Mouse (Mus musculus) spleen, embryonic (tissue): ENCODE measurements around the gene Ankzf1.

Experiments
- CTCF ChIA-PET: fragments of 350-600 bp; sonication (Branson Sonifier 250); formaldehyde crosslinking; loops from one replicate; lab custom pipeline; 2022; lab: Charles Lee

The Ankzf1 gene

DNA sequence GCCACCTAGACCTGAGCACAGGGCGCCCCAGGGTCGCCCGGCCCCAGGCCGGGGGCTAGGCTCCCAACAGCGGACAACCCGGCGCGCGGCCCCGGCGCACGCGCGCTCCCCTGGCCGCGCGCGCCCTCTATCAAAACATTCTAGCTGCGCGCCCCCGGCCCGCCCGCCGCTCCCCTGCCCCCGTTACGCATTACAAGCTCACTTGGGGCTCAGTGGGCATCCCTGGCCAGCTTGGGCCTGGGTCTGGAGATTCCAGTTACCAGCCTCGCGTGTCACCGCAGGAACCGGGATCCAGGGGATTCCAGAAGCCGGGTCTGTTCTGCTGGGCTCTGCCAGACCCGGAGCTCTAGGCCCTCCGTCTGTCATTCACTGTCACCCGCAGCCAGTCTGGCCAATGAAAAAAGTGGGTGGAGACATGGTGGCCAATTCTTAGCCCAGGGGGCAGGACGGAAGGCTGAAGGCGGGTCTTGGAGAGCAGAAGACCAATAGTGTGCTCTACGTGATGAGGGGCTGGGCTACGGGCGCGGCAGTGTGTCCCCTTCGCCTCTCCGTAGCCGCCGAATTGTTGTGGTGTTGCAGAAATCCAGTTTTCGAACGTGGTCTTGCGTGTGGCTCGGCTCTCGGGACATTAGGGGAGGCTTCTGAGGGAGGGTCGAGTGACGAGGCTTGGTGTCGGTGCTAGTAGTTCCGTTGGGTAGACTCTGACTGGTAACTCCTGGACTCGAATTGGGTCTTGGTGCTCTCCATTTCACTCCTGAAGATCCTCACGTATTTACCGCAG lies at the start of gene Ankzf1, which contains the start of gene Atg9a:
Gene Ankzf1, plus strand, starts transcription at position 530 of the 781 bp plus-strand sequence.
Gene Atg9a, minus strand, starts transcription at position 575 of the 781 bp plus-strand sequence.
- CTCF ChIA-PET = interaction anchor here (0.5 kb wide), 1 partner anchor 11 kb away, joined by 3 read pairs; no protein-coding TSS in a partner anchor

DNA sequence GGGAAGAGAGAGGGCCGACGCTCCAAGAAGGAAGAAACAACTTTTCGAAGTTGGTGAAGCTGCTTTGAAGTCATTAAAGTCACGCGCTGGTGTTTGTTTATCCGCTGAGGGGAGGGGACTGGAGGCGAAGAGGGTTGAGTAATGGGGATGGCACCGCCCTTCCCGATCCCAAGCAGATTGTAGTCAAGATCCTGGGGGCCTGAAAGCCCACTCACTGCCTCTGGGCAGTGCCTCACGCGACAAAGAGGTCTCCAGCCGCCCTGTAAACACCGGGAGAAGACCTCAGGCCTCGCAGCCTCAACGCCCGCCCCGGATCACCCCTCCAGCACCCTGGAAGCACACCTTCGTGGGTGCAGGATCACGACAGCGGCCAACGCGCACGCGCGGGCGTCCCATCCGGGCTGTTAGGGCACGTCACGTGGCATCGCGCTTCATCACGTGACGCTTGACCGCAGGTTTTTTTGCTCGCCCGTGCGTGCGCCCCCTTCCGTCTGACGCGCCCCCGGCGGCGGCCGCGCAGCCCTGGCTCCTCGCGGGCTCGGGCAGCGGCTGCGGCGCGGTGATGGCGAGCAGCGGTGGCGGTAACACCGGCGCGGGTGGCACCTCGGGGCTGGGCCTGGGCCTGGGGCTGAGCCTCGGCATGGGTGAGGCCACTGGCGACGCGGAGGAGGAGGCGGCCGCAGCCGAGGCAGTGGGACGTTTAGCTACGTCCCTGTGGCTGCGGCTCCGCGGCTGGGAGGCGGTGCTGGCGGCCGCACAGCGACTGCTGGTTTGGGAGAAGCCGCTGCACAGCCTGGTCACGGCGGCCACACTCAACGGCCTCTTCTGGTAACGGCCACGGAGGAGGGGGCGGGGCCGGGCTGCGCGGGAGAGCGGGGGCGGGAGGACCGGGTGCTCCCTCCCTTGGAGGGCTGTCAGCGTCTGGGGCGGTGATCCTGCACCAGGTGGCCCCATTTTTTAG lies 49.4 kb upstream of the Ankzf1 start, which contains the start of the genes Cnppd1 and Retreg2:
Gene Cnppd1, minus strand, starts transcription at position 411 of the 961 bp plus-strand sequence.
Gene Retreg2, plus strand, starts transcription at position 478 of the 961 bp plus-strand sequence.
- CTCF ChIA-PET = no interaction called here

DNA sequence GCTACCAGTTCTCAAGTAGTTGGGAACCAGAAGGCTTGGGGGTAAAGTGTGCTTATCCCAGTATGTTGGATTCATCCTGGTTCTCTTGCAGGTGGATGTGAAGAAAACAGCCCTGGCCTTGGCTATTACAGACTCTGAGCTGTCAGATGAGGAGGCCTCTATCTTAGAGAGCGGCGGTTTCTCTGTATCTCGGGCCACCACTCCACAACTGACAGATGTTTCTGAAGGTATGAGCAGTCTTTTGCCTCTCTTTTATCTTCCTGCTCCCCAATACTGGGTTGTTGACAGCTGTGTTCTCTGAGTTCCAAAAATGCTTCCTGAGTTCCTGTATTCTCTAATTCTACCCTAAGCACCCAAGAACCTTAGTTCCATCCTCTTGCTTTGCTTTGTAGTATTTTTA lies 46.4 kb upstream of the Ankzf1 start:
- CTCF ChIA-PET = no interaction called here

DNA sequence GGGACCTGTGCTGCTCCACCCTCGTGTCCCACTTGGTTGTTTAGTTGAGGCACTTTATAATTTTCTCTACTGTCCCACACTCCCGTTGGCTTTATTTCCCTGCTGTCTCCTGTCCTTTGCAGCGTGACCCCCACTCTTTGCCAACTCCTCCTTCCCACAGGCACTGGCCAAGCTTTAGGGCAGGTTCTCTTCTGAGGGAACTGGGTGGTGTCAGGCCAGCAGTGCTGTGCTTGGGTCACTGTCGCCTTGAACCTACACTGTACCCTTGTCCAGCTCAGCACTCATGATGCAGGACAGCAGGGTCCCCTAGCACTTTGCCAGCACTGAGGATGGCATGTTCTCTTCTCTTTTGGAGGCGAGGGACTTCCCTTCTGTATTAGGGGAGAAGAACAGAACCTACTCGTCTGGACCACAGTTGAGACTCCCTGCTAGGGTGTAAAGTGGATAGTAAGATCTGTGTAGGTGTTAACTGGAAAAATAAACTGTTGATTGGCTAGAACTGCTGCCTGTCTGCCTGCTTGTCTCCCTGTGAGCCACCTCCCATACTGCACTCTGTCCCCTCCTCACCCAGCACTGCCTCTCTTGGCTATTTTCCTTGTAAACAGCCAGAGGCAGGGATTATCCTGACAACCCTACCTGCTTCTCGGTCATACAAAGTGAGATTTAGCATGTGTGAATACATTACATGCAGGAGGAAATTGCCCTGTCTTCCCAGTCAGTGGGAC lies 44.4 kb upstream of the Ankzf1 start:
- CTCF ChIA-PET = no interaction called here

DNA sequence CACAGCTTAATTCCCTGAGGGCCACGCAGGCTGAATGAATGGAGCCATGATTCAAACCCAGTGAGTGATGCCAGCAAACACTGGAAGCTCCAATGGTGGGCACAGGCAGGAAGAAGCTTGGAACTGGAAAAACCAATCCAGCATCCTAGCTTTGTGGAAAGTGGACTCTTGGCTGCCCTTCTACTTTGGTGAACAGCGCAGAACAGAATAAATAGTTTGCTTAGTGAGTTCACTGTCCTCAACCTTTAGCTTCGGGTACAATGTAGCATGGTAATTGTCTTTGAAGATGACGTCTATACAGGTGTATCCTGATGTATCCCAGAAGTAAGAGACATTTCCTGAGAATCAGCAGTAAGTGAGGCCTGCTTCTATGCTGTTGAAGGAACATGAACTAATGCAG lies 43.2 kb upstream of the Ankzf1 start:
- CTCF ChIA-PET = interaction anchor here (0.6 to 0.8 kb wide), 2 partner anchors 12 to 352 kb away, joined by 3 read pairs; no protein-coding TSS in a partner anchor

DNA sequence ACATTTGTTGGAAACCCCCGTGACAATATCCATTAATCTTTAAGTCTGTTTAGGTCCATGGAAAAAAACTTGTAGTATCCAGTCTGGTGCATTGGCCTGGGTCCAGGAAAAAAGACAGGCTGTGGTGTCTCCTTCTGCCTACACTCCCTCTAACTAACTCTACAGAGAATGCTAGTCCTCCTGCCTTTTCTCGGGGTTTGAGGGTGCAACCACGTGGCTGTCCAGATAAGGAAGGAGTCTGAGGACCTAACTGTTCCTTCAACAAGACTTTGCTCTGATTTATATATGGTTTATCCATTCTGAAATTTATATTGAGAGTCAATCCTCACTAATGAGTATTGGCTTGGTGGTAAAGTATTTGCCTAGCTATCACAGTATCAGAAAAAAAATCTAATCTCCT lies 36.1 kb upstream of the Ankzf1 start:
- CTCF ChIA-PET = interaction anchor here (0.7 kb wide), 1 partner anchor 981 kb away, joined by 4 read pairs; no protein-coding TSS in a partner anchor

DNA sequence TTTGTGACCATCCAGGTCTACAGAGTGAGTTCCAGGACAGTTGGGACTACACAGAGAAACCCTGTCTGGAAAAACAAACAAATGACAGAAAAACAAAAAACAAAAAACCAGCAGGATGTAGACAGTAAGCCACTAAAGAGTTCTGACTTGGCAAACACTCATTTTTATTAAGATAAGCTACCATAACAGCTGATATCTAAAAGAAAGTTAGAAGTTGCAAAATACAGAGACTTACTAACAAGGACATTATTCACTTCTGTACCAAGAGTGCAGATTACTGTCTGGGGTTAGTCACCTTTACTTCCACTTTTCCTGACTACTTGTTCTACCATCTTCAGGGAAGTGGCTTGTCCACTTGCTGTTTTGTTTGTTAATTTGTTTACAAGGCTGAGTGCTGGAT lies 33.0 kb upstream of the Ankzf1 start:
- CTCF ChIA-PET = no interaction called here

DNA sequence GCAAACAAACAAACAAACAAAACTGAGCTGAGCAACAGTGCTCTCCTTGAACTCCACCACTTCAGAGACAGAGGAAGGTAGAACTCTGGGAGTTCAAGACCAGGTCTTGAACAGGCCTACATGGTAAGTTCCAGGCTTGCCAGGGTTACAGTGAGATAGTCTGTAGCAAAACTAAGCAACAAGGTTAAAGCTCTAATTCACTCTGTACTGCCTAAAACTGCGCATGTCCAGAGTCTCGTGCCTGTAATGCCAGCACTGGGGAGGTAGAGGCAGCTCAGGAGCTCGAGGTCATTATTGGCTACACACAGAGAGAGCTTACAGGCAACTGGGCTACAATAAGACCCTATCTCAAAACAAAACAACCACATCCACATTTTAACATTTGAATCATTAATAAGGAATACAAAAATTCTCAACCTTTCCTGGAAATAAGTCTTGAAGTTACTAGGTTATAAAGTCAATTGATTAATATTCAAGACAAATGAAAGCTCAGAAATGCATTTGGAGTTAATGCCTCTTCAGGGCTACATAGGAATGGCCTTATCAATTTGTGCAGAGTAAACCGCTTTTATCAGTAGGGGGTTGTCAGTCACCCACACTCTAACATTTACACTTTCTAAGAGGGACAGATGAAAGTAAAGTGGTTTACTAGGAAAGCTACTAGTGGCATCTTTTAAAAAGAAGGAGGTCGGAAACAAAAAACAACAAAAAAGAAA lies 32.3 kb upstream of the Ankzf1 start:
- CTCF ChIA-PET = interaction anchor here (0.6 kb wide), 1 partner anchor 766 kb away, joined by 18 read pairs; no protein-coding TSS in a partner anchor

DNA sequence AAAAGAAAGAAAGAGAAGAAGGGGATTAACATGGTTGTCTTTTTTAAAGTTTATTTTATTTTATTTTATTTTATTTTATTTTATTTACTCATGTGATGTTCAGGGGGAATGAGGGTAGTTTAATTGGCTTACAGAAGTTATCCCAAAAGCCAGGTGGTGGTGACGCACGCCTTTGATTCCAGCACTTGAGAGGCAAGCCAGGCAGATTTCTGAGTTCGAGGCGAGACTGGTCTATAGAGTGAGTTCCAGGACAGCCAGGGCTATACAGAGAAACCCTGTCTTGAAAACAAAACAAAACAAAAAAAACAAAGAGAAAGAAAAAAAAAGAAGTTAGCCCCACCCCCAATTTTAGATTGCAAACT lies 31.7 kb upstream of the Ankzf1 start:
- CTCF ChIA-PET = interaction anchor here (0.5 to 0.6 kb wide), 2 partner anchors 303 to 767 kb away, joined by 3 to 18 read pairs; no protein-coding TSS in a partner anchor

DNA sequence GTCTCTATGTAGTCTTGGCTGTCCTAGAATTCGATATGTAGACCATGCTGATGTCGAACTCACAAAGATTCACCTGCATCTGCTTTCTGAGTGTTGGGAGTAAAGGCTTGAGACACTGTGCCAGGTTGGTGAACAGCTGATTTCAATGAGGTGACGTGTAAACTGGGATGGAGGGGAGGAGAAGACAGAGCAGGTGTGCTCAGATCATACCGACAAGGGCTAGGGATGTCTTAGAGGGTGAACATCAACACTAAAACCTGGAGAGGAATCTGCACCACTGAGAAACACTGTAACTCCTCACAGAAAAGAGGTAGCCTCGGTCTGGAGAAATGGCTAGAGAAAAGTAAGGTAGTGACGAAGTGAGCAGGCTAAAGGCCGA lies 23.9 kb upstream of the Ankzf1 start:
- CTCF ChIA-PET = interaction anchor here (0.7 kb wide), 1 partner anchor 68 kb away, joined by 4 read pairs; the partner anchor contains the start of gene Dnajb2

DNA sequence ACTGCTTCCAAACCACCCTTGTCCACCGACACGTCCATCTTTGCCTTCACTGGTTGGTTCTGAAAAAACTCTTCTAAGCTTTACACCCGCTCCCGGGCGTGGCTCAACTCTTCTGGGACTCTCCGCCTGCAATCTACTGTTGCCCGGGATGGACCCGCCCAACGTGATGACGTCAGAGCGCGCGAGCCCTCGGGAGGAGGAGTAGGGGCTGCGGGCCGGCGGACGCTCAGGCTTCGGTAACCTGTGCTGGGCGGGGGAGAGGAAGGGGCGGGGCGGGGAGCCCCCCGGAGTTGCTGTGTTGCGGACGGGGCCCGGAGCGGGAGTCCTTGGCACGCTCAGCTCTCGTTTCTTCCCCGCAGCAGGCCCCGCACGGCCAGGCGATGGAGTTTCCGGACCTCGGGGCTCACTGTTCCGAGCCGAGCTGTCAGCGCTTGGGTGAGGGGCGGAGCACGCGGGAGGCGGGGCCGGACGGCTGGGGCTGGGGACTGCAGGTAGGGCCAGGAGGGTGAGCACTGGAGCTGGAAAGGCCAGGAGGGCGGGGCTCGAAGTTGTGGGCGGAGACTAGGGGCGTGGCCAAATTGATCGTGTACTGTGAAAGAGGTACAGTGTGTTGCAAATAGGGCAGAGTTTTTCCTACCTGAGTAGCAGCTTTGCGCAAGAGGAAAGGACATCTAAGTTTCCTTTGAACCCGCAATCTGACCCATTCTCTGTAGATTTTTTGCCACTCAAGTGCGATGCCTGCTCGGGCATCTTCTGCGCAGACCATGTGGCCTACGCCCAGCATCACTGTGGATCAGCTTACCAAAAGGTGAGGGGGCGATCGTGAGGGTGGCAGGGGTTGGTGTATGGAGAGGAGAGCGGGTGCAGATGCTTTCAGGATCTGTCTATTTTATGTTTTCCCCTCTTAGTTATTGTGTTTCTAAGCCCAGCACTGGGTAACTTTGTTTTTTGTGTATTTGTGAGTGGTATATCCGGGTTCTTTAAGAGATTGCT lies 23.2 kb upstream of the Ankzf1 start, which contains the start of gene Zfand2b:
Gene Zfand2b, plus strand, starts transcription at position 175 of the 993 bp plus-strand sequence.
- CTCF ChIA-PET = interaction anchor here (0.7 kb wide), 1 partner anchor 67 kb away, joined by 4 read pairs; the partner anchor contains the start of gene Dnajb2

DNA sequence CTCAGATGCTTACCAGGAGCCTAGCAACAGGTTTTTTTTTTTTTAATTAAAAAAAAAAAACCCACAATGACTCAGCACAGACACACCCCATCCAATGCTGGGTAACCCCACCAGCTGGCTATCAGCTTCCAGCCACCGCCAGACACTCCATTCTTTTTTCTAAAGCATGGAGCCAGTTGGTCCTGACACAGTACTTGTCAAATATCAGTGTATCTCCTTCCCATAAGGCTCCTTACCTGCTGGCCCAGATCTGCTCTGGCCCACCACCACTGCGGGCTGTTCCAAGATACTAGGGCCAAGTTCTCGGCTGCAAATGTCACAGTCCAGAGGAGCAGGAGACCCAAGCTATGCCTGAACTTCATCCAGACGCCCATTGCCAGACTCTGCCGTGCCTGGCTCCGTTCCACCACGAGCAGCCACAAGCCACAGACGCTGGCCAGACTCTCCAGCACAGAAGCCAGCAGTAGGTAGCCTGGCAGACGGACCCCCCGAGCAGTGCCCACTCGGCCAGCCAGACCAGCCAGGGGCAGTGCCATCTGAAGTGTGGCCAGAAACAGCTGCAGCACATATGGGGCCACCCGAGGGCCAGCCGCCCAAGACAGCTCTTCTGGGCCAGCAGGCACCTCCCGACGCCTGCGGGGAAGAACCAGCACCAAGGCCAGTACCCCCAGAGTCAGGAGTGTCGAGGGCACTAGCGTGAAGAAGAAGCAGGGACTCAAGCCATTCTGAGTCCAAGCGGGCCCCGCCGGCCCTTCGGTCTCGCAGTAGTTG lies 12.4 kb upstream of the Ankzf1 start:
- CTCF ChIA-PET = no interaction called here

DNA sequence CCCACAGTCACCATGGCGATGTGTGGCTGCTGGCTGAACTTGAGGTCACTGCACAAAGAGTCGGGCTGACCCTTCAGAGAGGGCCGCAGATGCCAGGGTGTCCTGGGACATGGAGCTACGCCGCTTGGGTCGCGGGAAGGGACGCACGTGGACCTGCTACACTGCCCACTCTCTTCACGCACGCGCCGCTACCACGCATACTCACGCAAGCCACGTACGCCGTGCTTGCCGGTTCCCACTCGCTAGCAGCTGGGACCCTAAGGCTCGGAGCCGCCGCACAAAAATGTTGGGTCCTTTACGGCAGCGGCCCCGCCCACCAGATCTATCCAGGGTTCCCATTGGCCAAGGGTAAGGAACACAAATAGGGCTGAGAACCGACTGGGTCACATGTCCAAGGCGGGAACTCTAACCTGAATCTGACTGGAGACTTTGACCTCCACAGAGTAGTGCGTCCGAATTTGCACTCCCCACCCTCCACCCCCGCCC lies 11.8 kb upstream of the Ankzf1 start, which contains the start of gene Abcb6:
Gene Abcb6, minus strand, starts transcription at position 288 of the 486 bp plus-strand sequence.
- CTCF ChIA-PET = interaction anchor here (0.6 kb wide), 1 partner anchor 266 kb away, joined by 3 read pairs; no protein-coding TSS in a partner anchor

DNA sequence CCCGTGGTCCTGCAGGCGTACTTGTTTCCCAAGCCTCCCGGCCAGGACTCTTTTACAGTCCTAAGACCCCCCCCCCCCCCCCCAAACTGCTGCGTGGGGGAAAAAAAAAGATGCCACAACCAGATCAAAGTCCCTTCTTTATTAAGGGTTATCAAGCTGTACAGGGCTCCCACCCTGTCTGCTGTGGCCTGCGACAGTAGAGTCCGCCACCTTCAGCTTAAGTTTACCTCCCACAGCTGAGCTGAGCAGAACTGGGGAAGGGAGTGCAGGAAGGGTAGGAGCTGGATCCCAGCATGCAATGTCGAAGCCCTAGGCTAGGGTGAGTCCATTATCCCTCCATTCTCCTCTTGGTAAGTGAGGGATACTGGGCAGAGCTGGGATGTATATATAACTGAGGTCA lies 11.2 kb upstream of the Ankzf1 start:
- CTCF ChIA-PET = interaction anchor here (0.6 kb wide), 2 partner anchors 11 to 266 kb away, joined by 3 read pairs; no protein-coding TSS in a partner anchor

DNA sequence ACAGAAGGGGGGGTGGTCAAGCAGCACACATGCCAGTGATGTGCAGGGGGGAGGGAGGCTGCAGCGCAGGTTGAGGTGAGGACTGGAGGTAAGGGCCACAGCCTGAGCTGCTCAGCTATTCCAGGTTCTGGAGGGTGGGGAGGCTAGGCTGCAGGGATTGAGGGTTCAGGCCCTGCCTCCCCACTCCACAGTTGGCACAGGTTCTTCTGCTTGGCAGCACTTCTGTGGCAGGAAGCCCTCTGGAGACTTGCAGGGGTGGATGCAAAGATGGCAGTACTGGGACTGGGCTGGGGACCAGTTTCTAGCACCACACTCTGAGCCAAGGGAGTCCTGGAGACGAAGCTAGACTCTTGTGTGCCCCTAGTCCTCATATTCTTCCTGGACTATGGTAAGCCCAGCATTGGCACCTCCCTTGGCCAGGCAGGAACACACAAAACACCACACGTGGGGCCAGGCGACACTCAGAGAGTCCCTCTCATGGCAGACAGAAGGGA lies 10.5 kb upstream of the Ankzf1 start:
- CTCF ChIA-PET = no interaction called here

DNA sequence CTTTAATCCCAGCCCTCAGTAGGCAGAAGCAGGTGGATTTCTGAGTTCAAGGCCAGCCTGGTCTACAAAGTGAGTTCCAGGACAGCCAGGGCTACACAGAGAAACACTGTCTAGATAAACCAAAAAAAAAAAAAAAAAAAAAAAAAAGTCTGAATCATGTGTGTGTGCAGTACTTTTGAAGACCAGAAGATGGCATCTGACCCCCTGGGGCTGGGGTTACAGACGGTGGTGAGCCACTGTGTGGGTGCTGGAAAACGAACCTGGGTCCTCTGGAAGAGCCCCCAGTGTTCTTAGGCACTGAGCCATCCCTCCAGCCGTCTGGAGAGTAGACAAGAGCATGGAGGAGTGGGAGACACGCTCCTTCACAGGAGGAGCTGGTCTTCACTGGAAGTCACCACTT lies 9.8 kb upstream of the Ankzf1 start:
- CTCF ChIA-PET = no interaction called here

DNA sequence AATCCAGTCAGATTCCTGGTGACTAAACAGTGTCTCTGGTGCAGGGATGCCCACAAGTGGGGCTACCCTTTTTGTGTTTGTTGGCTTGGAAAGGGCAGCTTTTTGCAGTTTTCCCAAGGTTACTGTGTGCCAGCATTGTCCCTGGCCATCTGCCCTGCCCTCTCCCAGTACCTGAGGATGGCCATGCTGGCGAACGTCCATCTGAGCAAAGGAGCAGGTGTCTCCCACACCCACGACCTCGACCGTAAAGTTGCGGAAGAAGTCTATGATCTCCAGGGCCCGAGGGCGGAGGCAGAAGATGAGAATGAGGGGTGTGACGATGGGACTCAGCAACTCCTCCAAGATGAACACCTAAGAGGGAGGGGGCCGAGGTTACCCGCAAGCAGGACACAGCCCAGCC lies 6.5 kb upstream of the Ankzf1 start:
- CTCF ChIA-PET = no interaction called here

DNA sequence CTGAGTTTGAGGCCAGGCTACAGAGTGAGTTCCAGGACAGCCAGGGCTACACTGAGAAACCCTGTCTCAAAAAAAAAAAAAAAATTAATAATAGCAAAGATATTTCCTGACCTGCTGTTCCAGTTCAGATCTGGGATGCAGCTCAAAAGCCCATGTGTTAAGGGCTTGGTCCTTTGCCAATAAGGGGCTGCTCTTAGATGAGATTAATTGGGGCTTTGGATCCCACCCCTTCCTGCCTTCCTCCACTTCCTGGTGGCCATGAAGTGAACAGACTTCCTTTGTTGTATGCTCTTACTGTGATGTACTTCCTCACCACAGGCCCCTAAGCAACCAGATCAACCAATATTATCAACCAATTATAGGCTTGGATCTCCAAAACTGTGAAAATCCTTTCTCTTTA lies 4.8 kb upstream of the Ankzf1 start:
- CTCF ChIA-PET = no interaction called here
